Mouse (Mus musculus) hindbrain, postnatal 0 days (tissue): ENCODE results near the gene Angptl8. TPM values are rescaled to one million over a fixed set of nuclear protein-coding genes. Genes with fewer than 3 reads are reported as not detected.

ENCODE experiments used
- ATAC-seq: fragments of 200-750 bp; cut with Nextera tagmentation; 2 replicates; pipeline ENCODE4 v1.8.0; 2017; ENCODE audit warnings: mild to moderate bottlenecking, moderate TSS enrichment, moderate library complexity
- DNase-seq: peaks from one replicate; pipeline ENCODE4 v3.0.0-alpha.2; 2015; ENCODE audit warnings: low spot score
- H3K27ac ChIP-seq: fragments of 300-500 bp; sonication (generic); 2 replicates; pipeline ENCODE4 v1.5.1; 2014; ENCODE audit warnings: mild to moderate bottlenecking
- H3K27me3 ChIP-seq: fragments of 300-500 bp; sonication (generic); 2 replicates; pipeline ENCODE4 v1.6.1; 2014; ENCODE audit warnings: low read length, mixed read lengths; ENCODE audit not compliant: insufficient read depth
- H3K36me3 ChIP-seq: fragments of 300-500 bp; sonication (generic); 2 replicates; pipeline ENCODE4 v1.6.1; 2014; ENCODE audit warnings: low read length, mixed read lengths; ENCODE audit not compliant: insufficient read depth
- H3K4me1 ChIP-seq: fragments of 300-500 bp; sonication (generic); 2 replicates; pipeline ENCODE4 v1.6.1; 2014; ENCODE audit warnings: antibody characterized with exemption, low read length, mixed read lengths; ENCODE audit not compliant: insufficient read depth
- H3K4me2 ChIP-seq: fragments of 300-500 bp; sonication (generic); 2 replicates; pipeline ENCODE4 v1.6.1; 2014; ENCODE audit warnings: low read depth, mild to moderate bottlenecking, low read length, moderate library complexity, mixed read lengths
- H3K4me3 ChIP-seq: fragments of 300-500 bp; sonication (generic); 2 replicates; pipeline ENCODE4 v1.5.1; 2014; ENCODE audit warnings: low read length
- H3K9ac ChIP-seq: fragments of 300-500 bp; sonication (generic); replicated peaks from 2 replicates; pipeline ENCODE4 v1.6.1; 2014; ENCODE audit warnings: mild to moderate bottlenecking, low read length, moderate library complexity, mixed read lengths
- H3K9me3 ChIP-seq: fragments of 300-500 bp; sonication (generic); 2 replicates; pipeline ENCODE4 v1.6.1; 2016; ENCODE audit warnings: low read length, mixed read lengths
- CTCF ChIP-seq: IDR thresholded peaks from 2 replicates; pipeline ENCODE4 v1.5.1; 2016; ENCODE audit warnings: antibody characterized with exemption, control low read depth, low read depth
- WGBS: fragments of 180-500 bp; shearing (Covaris S2); extraction: QIAGEN DNeasy Blood & Tissue Kit; methylation state at CpG from one replicate; pipeline ENCODE4 v1.1.7; 2014; 5-methylcytosine and 5-hydroxymethylcytosine counted together
- polyA plus RNA-seq: library from polyadenylated mRNA; unstranded; fragments of >200 nt; fragmentation: Nextera tagmentation; extraction: Ambion mirVana; gene quantifications from 2 replicates; pipeline ENCODE4 v1.2.1, GENCODE M21; 2015
- total RNA-seq: library from RNA; depleted of rRNA; stranded (reverse); fragments of >200 nt; gene quantifications from 2 replicates; pipeline ENCODE4 v1.2.3, GENCODE M21; 2014

The Angptl8 gene
- total and polyA plus RNA-seq, 2 experiments from 2014 or later, result 0.34 TPM; not detected in 1

- H3K36me3 ChIP-seq, result no peaks in the 10 kb centered on the region
- no peak overlapping the region for H3K27ac ChIP-seq
- 91% methylated on average over 5 of the region's 5 CpGs for WGBS
- H3K4me3 ChIP-seq, result no peak overlapping the region
- no peaks in the 10 kb centered on the region for H3K4me1 ChIP-seq
- no peaks in the 10 kb centered on the region for H3K27me3 ChIP-seq
- ATAC-seq (no peak), DNase-seq (no peak)
- no peak for TF ChIP-seq CTCF
- H3K4me2 ChIP-seq, result no peak overlapping the region
- no peak overlapping the region for H3K9ac ChIP-seq
- H3K9me3 ChIP-seq, result no peaks in the 10 kb centered on the region
Observed at GRCm38 (mm10) chr9:21811170-21811569, 24.1 kb upstream of the Angptl8 start.

GRCm38 (mm10) chr9:21816716-21817305 lies 18.5 kb upstream of the Angptl8 start:
- no peak overlapping the region for H3K27ac ChIP-seq
- no peak overlapping the region for H3K4me3 ChIP-seq
- 0 out of 2 replicates have a peak, but pooled peaks have one; percentile 39 for ATAC-seq
- H3K4me1 ChIP-seq, result no peaks in the 10 kb centered on the region
- H3K4me2 ChIP-seq, result no peak overlapping the region
- H3K27me3 ChIP-seq, result no peaks in the 10 kb centered on the region
- 58% methylated on average over 9 of the region's 9 CpGs for WGBS
- H3K36me3 ChIP-seq, result no peaks in the 10 kb centered on the region
- DNase-seq, result no peak
- no peak overlapping the region for H3K9ac ChIP-seq
- TF ChIP-seq CTCF, result no peak
- no peaks in the 10 kb centered on the region for H3K9me3 ChIP-seq

- no peak for TF ChIP-seq CTCF
- 70% methylated on average over 4 of the region's 4 CpGs for WGBS
Observed at GRCm38 (mm10) chr9:21818125-21818524, 17.2 kb upstream of the Angptl8 start.

GRCm38 (mm10) chr9:21818561-21818960 lies 16.7 kb upstream of the Angptl8 start:
- H3K9me3 ChIP-seq, result no peaks in the 10 kb centered on the region
- TF ChIP-seq CTCF, result no peak
- DNase-seq (no peak), ATAC-seq (no peak)
- no peak overlapping the region for H3K4me2 ChIP-seq
- H3K27ac ChIP-seq, result no peak overlapping the region
- H3K36me3 ChIP-seq, result no peaks in the 10 kb centered on the region
- no peaks in the 10 kb centered on the region for H3K4me1 ChIP-seq
- whole genome bisulfite sequencing, result 91% methylated on average over 6 of the region's 6 CpGs
- no peak overlapping the region for H3K4me3 ChIP-seq
- H3K27me3 ChIP-seq, result no peaks in the 10 kb centered on the region
- no peak overlapping the region for H3K9ac ChIP-seq

More at GRCm38 (mm10) chr9:21818125-21818524, 17.2 kb upstream of the Angptl8 start:
- DNase-seq, result no peak
- no peak for ATAC-seq
- no peak overlapping the region for H3K9ac ChIP-seq
- no peaks in the 10 kb centered on the region for H3K9me3 ChIP-seq
- H3K4me3 ChIP-seq, result no peak overlapping the region
- no peaks in the 10 kb centered on the region for H3K27me3 ChIP-seq
- H3K36me3 ChIP-seq, result no peaks in the 10 kb centered on the region
- H3K4me2 ChIP-seq, result no peak overlapping the region
- H3K27ac ChIP-seq, result no peak overlapping the region
- no peaks in the 10 kb centered on the region for H3K4me1 ChIP-seq

GRCm38 (mm10) chr9:21819181-21819729 lies 16.1 kb upstream of the Angptl8 start:
- no peaks in the 10 kb centered on the region for H3K27me3 ChIP-seq
- no peaks in the 10 kb centered on the region for H3K36me3 ChIP-seq
- no peak for TF ChIP-seq CTCF
- no peak for ATAC-seq
- no peak overlapping the region for H3K4me2 ChIP-seq
- H3K9ac ChIP-seq, result no peak overlapping the region
- no peak overlapping the region for H3K4me3 ChIP-seq
- no peaks in the 10 kb centered on the region for H3K9me3 ChIP-seq
- no peaks in the 10 kb centered on the region for H3K4me1 ChIP-seq
- no peak overlapping the region for H3K27ac ChIP-seq
- peak; percentile 25 for DNase-seq
- 83% methylated on average over 2 of the region's 2 CpGs for WGBS

- ATAC-seq (no peak), DNase-seq (no peak)
- 87% methylated on average over 12 of the region's 12 CpGs for WGBS
- Histone ChIP-seq H3K4me1 (no peaks in the 10 kb centered on the region), H3K4me2 (no peak overlapping the region), H3K27ac (no peak overlapping the region), H3K36me3 (no peaks in the 10 kb centered on the region), H3K4me3 (no peak overlapping the region), H3K27me3 (no peaks in the 10 kb centered on the region), H3K9ac (no peak overlapping the region), H3K9me3 (no peaks in the 10 kb centered on the region)
- TF ChIP-seq CTCF, result no peak
Observed at GRCm38 (mm10) chr9:21820183-21820582, 15.1 kb upstream of the Angptl8 start.

GRCm38 (mm10) chr9:21822686-21823085 lies 12.6 kb upstream of the Angptl8 start:
- TF ChIP-seq CTCF, result no peak
- DNase-seq, result no peak
- 76% methylated on average over 6 of the region's 6 CpGs for WGBS

More at GRCm38 (mm10) chr9:21822686-21823085, 12.6 kb upstream of the Angptl8 start:
- ATAC-seq, result no peak
- Histone ChIP-seq H3K27me3 (no peaks in the 10 kb centered on the region), H3K4me3 (no peak overlapping the region), H3K9ac (no peak overlapping the region), H3K4me1 (no peaks in the 10 kb centered on the region), H3K9me3 (no peaks in the 10 kb centered on the region), H3K36me3 (no peaks in the 10 kb centered on the region), H3K27ac (no peak overlapping the region), H3K4me2 (no peak overlapping the region)
